Mouse (Mus musculus): ENCODE measurements at regions not wholly inside any gene's neighbourhood (a gene's known extent, or its start where the extent isn't known, plus 50 kb on each side); places are given as distances from the start of the nearest gene placed in this dataset.

- no peak for DNase-seq (ENCODE audit: low spot score)
- H3K9ac ChIP-seq (ENCODE audit: low read length), result no peak overlapping the region
- WGBS, result 71% methylated on average over 5 of the region's 5 CpGs
- H3K9me3 ChIP-seq (ENCODE audit: control insufficient read depth, low read length), result no peaks in the 10 kb centered on the region
- H3K27me3 ChIP-seq (ENCODE audit: control insufficient read depth, insufficient read depth, low read length), result no peaks in the 10 kb centered on the region
- H3K4me2 ChIP-seq (replicated peaks; ENCODE audit: low read depth), result no peak overlapping the region
- H3K27ac ChIP-seq (replicated peaks), result no peak overlapping the region
- no peak overlapping the region for H3K4me3 ChIP-seq (ENCODE audit: low read depth, low read length)
- TF ChIP-seq CTCF (IDR thresholded peaks at IDR 0.05; ENCODE audit: low read depth) (peak; percentile 49), EP300 (optimal IDR thresholded peaks at IDR 0.05) (no peak)
- no peaks in the 10 kb centered on the region for H3K36me3 ChIP-seq (ENCODE audit: control insufficient read depth, insufficient read depth, low read length)
- ATAC-seq (ENCODE audit: low FRiP score, low TSS enrichment), result no peak
- H3K4me1 ChIP-seq (replicated peaks; ENCODE audit: control insufficient read depth, insufficient read depth), result no peaks in the 10 kb centered on the region
These were observed 74.2 kb downstream of the Foxi3 start for GRCm38 (mm10) chr6:71030541-71030940.

- WGBS, result 79% methylated on average over 3 of the region's 3 CpGs
- no peak for ATAC-seq (ENCODE audit: low FRiP score, low TSS enrichment)
- no peaks in the 10 kb centered on the region for H3K4me1 ChIP-seq (replicated peaks; ENCODE audit: control insufficient read depth, insufficient read depth)
- no peak overlapping the region for H3K9ac ChIP-seq (ENCODE audit: low read length)
- DNase-seq (ENCODE audit: low spot score), result no peak
- no peaks in the 10 kb centered on the region for H3K27me3 ChIP-seq (ENCODE audit: control insufficient read depth, insufficient read depth, low read length)
- TF ChIP-seq EP300 (optimal IDR thresholded peaks at IDR 0.05), result no peak
- no peak for TF ChIP-seq CTCF (IDR thresholded peaks at IDR 0.05; ENCODE audit: low read depth)
- no peak overlapping the region for H3K4me2 ChIP-seq (replicated peaks; ENCODE audit: low read depth)
- H3K27ac ChIP-seq (replicated peaks), result no peak overlapping the region
- no peak overlapping the region for H3K4me3 ChIP-seq (ENCODE audit: low read depth, low read length)
- H3K9me3 ChIP-seq (ENCODE audit: control insufficient read depth, low read length), result no peaks in the 10 kb centered on the region
- no peaks in the 10 kb centered on the region for H3K36me3 ChIP-seq (ENCODE audit: control insufficient read depth, insufficient read depth, low read length)
These were observed 87.9 kb downstream of the Foxi3 start for GRCm38 (mm10) chr6:71044241-71044640.

GRCm38 (mm10) chr6:71045261-71045660 is 88.9 kb downstream of the Foxi3 start:
- Histone ChIP-seq H3K36me3 (ENCODE audit: control insufficient read depth, insufficient read depth, low read length) (no peaks in the 10 kb centered on the region), H3K4me1 (replicated peaks; ENCODE audit: control insufficient read depth, insufficient read depth) (no peaks in the 10 kb centered on the region), H3K27ac (replicated peaks) (no peak overlapping the region), H3K9ac (ENCODE audit: low read length) (no peak overlapping the region), H3K4me3 (ENCODE audit: low read depth, low read length) (no peak overlapping the region), H3K27me3 (ENCODE audit: control insufficient read depth, insufficient read depth, low read length) (no peaks in the 10 kb centered on the region), H3K9me3 (ENCODE audit: control insufficient read depth, low read length) (no peaks in the 10 kb centered on the region), H3K4me2 (replicated peaks; ENCODE audit: low read depth) (no peak overlapping the region)
- DNase-seq (ENCODE audit: low spot score) (no peak), ATAC-seq (ENCODE audit: low FRiP score, low TSS enrichment) (no peak)
- TF ChIP-seq CTCF (IDR thresholded peaks at IDR 0.05; ENCODE audit: low read depth), result no peak
- TF ChIP-seq EP300 (optimal IDR thresholded peaks at IDR 0.05), result no peak
- 85% methylated on average over 4 of the region's 4 CpGs for WGBS

GRCm38 (mm10) chr6:71048199-71049094 is 92.1 kb downstream of the Foxi3 start:
- peak overlapping the region; percentile 61 for H3K4me2 ChIP-seq (replicated peaks; ENCODE audit: low read depth)
- peak; percentile 30 for DNase-seq (ENCODE audit: low spot score)
- no peak for TF ChIP-seq EP300 (optimal IDR thresholded peaks at IDR 0.05)
- TF ChIP-seq CTCF (IDR thresholded peaks at IDR 0.05; ENCODE audit: low read depth), result no peak
- 3% methylated on average over 38 of the region's 38 CpGs for WGBS
- H3K27me3 ChIP-seq (ENCODE audit: control insufficient read depth, insufficient read depth, low read length), result no peaks in the 10 kb centered on the region
- no peak overlapping the region for H3K27ac ChIP-seq (replicated peaks)
- no peak for ATAC-seq (ENCODE audit: low FRiP score, low TSS enrichment)
- no peak overlapping the region for H3K9ac ChIP-seq (ENCODE audit: low read length)
- H3K4me3 ChIP-seq (ENCODE audit: low read depth, low read length), result peak overlapping the region; percentile 34
- H3K4me1 ChIP-seq (replicated peaks; ENCODE audit: control insufficient read depth, insufficient read depth), result no peaks in the 10 kb centered on the region
- no peaks in the 10 kb centered on the region for H3K9me3 ChIP-seq (ENCODE audit: control insufficient read depth, low read length)
- no peaks in the 10 kb centered on the region for H3K36me3 ChIP-seq (ENCODE audit: control insufficient read depth, insufficient read depth, low read length)

- H3K4me2 ChIP-seq (replicated peaks; ENCODE audit: low read depth), result no peak overlapping the region
- H3K4me1 ChIP-seq (replicated peaks; ENCODE audit: control insufficient read depth, insufficient read depth), result no peaks in the 10 kb centered on the region
- no peak for TF ChIP-seq EP300 (optimal IDR thresholded peaks at IDR 0.05)
- TF ChIP-seq CTCF (IDR thresholded peaks at IDR 0.05; ENCODE audit: low read depth), result no peak
- H3K9ac ChIP-seq (ENCODE audit: low read length), result no peak overlapping the region
- no peaks in the 10 kb centered on the region for H3K27me3 ChIP-seq (ENCODE audit: control insufficient read depth, insufficient read depth, low read length)
- no peaks in the 10 kb centered on the region for H3K9me3 ChIP-seq (ENCODE audit: control insufficient read depth, low read length)
- H3K36me3 ChIP-seq (ENCODE audit: control insufficient read depth, insufficient read depth, low read length), result no peaks in the 10 kb centered on the region
- H3K4me3 ChIP-seq (ENCODE audit: low read depth, low read length), result no peak overlapping the region
- H3K27ac ChIP-seq (replicated peaks), result no peak overlapping the region
- 28% methylated on average over 5 of the region's 5 CpGs for WGBS
- no peak for ATAC-seq (ENCODE audit: low FRiP score, low TSS enrichment)
- no peak for DNase-seq (ENCODE audit: low spot score)
These were observed 93.9 kb downstream of the Foxi3 start for GRCm38 (mm10) chr6:71050248-71050647.

GRCm38 (mm10) chr6:71050754-71051213 is 93.5 kb downstream of the Thnsl2 start:
- H3K9ac ChIP-seq (ENCODE audit: low read length), result no peak overlapping the region
- no peaks in the 10 kb centered on the region for H3K36me3 ChIP-seq (ENCODE audit: control insufficient read depth, insufficient read depth, low read length)
- no peaks in the 10 kb centered on the region for H3K27me3 ChIP-seq (ENCODE audit: control insufficient read depth, insufficient read depth, low read length)
- TF ChIP-seq EP300 (optimal IDR thresholded peaks at IDR 0.05), result no peak
- no peak for TF ChIP-seq CTCF (IDR thresholded peaks at IDR 0.05; ENCODE audit: low read depth)
- no peaks in the 10 kb centered on the region for H3K4me1 ChIP-seq (replicated peaks; ENCODE audit: control insufficient read depth, insufficient read depth)
- 10% methylated on average over 14 of the region's 14 CpGs for WGBS
- no peak for DNase-seq (ENCODE audit: low spot score)
- no peak overlapping the region for H3K4me2 ChIP-seq (replicated peaks; ENCODE audit: low read depth)
- no peak overlapping the region for H3K27ac ChIP-seq (replicated peaks)
- H3K4me3 ChIP-seq (ENCODE audit: low read depth, low read length), result no peak overlapping the region
- H3K9me3 ChIP-seq (ENCODE audit: control insufficient read depth, low read length), result no peaks in the 10 kb centered on the region
- no peak for ATAC-seq (ENCODE audit: low FRiP score, low TSS enrichment)

Measured in stomach, postnatal 0 days (tissue).